ENCODE assay signal across 16 mouse cellular contexts in the genomic region with DNA sequence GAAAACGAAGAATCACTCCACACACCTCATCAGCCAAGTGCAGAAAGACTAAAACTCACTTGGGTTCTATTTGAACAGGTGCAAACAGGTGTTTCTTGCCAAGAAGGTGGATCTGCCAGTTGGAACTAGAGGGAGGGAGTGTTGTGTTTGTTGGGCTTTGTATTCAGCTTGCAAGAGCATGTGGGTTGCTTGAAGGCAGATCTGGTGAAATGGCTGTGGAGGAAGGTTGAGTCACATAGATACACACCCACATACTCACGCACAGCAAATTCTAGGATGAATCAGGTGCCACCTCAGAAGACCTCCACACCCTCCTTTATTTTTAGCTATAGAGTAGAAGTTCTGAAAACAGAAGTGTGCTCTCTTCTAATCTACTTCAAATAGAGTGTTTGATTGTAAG.
A peak's percentile ranks its signal among the peaks of the same experiment; 100 is the strongest.
DNase-seq lines count a peak whose midpoint lies in the region; ATAC-seq lines count a peak whose summit lies in the region.
"Had no signal": no experiment of that assay in that cellular context is flagged by ENCODE, and none has a peak within 500 bp of the region (broad histone marks: within the 10 kb centered on the region; RNA-seq: fewer than 3 reads in every experiment).

No protein-coding gene starts in this region.

- H3K4me1 ChIP-seq in stomach, embryonic 15.5 days, result no peaks in the 10 kb centered on the region
- H3K4me1 ChIP-seq: embryonic facial prominence, embryonic 15.5 days; heart, embryonic 12.5 days; intestine, embryonic 15.5 days; limb, embryonic 15.5 days had no signal

- H3K27ac ChIP-seq in stomach, embryonic 15.5 days, result no peak overlapping the region
- H3K27ac ChIP-seq: embryonic facial prominence, embryonic 15.5 days; hindbrain, embryonic 14.5 days; intestine, embryonic 15.5 days; limb, embryonic 15.5 days had no signal

- ATAC-seq in stomach, embryonic 15.5 days (ENCODE audit: insufficient read depth, low FRiP score, low read depth), result peak; percentile 84
- ATAC-seq: intestine, embryonic 15.5 days had no signal

- H3K36me3 ChIP-seq in stomach, embryonic 15.5 days, result no peaks in the 10 kb centered on the region
- H3K36me3 ChIP-seq: embryonic facial prominence, embryonic 15.5 days; heart, embryonic 12.5 days; intestine, embryonic 15.5 days; limb, embryonic 15.5 days had no signal

- no peak overlapping the region for H3K4me2 ChIP-seq in stomach, embryonic 15.5 days
- H3K4me2 ChIP-seq: embryonic facial prominence, embryonic 15.5 days; heart, embryonic 12.5 days; hindbrain, embryonic 14.5 days; intestine, embryonic 15.5 days; limb, embryonic 15.5 days had no signal

- 67% methylated on average over 2 of the region's 2 CpGs for WGBS in stomach, embryonic 15.5 days

- H3K4me3 ChIP-seq in stomach, embryonic 15.5 days (replicated peaks), result no peak overlapping the region
- H3K4me3 ChIP-seq: embryonic facial prominence, embryonic 15.5 days; heart, embryonic 12.5 days; intestine, embryonic 15.5 days; limb, embryonic 15.5 days had no signal

- DNase-seq in layer of hippocampus, adult 8-10 months (ENCODE audit: low spot score in 2 of 2), result peak; percentile 25 to 41
- no peak for DNase-seq in layer of hippocampus, postnatal 14 days (ENCODE audit: low spot score in 2 of 2)
- DNase-seq in right cerebral cortex, adult 18-20 months, result peak; percentile 57
- no peak for DNase-seq in right cerebral cortex, postnatal 10 days (ENCODE audit: low spot score in 2 of 2)
- peak; percentile 90 for DNase-seq in brain, adult 2 months (ENCODE audit: low read depth, low spot score)
- DNase-seq in cerebellum, adult 9-10 months, result no peak
- DNase-seq: adrenal gland, postnatal 36 days; cerebellum, adult 9-11 months; midbrain, embryonic 14.5 days; retina, postnatal 1 day had no signal

- no peak overlapping the region for H3K9ac ChIP-seq in stomach, embryonic 15.5 days
- H3K9ac ChIP-seq: embryonic facial prominence, embryonic 15.5 days; heart, embryonic 12.5 days; hindbrain, embryonic 14.5 days; intestine, embryonic 15.5 days; limb, embryonic 15.5 days had no signal

- no peaks in the 10 kb centered on the region for H3K27me3 ChIP-seq in stomach, embryonic 15.5 days (replicated peaks)
- H3K27me3 ChIP-seq: embryonic facial prominence, embryonic 15.5 days; heart, embryonic 12.5 days; intestine, embryonic 15.5 days; limb, embryonic 15.5 days had no signal

- no peaks in the 10 kb centered on the region for H3K9me3 ChIP-seq in stomach, embryonic 15.5 days
- H3K9me3 ChIP-seq: embryonic facial prominence, embryonic 15.5 days; heart, embryonic 12.5 days; intestine, embryonic 15.5 days; limb, embryonic 15.5 days had no signal

Comparison
In these comparisons a context has a peak if more than half of its experiments do, and no peak if none do; other contexts are left out.
1. DNase-seq: peak in layer of hippocampus, adult 8-10 months (2 of 2), right cerebral cortex, adult 18-20 months (single experiment) and brain, adult 2 months (single experiment); none in layer of hippocampus, postnatal 14 days (0 of 2), right cerebral cortex, postnatal 10 days (0 of 2) and cerebellum, adult 9-10 months (single experiment).